Comparison of ENCODE assay signal across 22 mouse cellular contexts in genomic region chr17:26790269-26791214, GRCm38 (mm10). TPM values are rescaled to one million over a fixed set of nuclear protein-coding genes. Genes with fewer than 3 reads are reported as not detected.
DNase-seq lines count a peak whose midpoint lies in the region; ATAC-seq and TF ChIP-seq lines count a peak whose summit lies in the region.
"Had no signal": no experiment of that assay in that cellular context is flagged by ENCODE, and none has a peak within 500 bp of the region (broad histone marks: within the 10 kb centered on the region; RNA-seq: fewer than 3 reads in every experiment).

No protein-coding gene starts in this region.

- H3K9me3 ChIP-seq in kidney, embryonic 14.5 days (ENCODE audit: control insufficient read depth, low read length) = no peaks in the 10 kb centered on the region
- no peaks in the 10 kb centered on the region for H3K9me3 ChIP-seq in liver, postnatal 0 days (ENCODE audit: low read length)
- H3K9me3 ChIP-seq in liver, embryonic 12.5 days (replicated peaks) = no peaks in the 10 kb centered on the region
- H3K9me3 ChIP-seq: hindbrain, embryonic 10.5 days; lung, embryonic 15.5 days; neural tube, embryonic 15.5 days; stomach, embryonic 15.5 days had no signal

- no peak for TF ChIP-seq CTCF in liver, postnatal 0 days (IDR thresholded peaks at IDR 0.05; ENCODE audit: low read depth)
- TF ChIP-seq CTCF in bone marrow, adult 2 months (IDR thresholded peaks at IDR 0.05; ENCODE audit: control insufficient read depth, insufficient read depth, low read length) = no peak

- no peak for TF ChIP-seq POLR2A in bone marrow, adult 2 months (IDR thresholded peaks at IDR 0.05; ENCODE audit: borderline replicate concordance, control insufficient read depth, low read depth, low read length)

- WGBS in kidney, embryonic 14.5 days = 78% methylated on average over 11 of the region's 11 CpGs
- 79% methylated on average over 11 of the region's 11 CpGs for WGBS in liver, postnatal 0 days (ENCODE audit: insufficient replicate concordance)
- 79% methylated on average over 11 of the region's 11 CpGs for WGBS in liver, embryonic 12.5 days (ENCODE audit: insufficient replicate concordance)
- 73% methylated on average over 11 of the region's 11 CpGs for WGBS in bone marrow, adult 2 months

- no peak for TF ChIP-seq EP300 in liver, postnatal 0 days (IDR thresholded peaks at IDR 0.05; ENCODE audit: low read depth)

- H3K9ac ChIP-seq in kidney, embryonic 14.5 days (ENCODE audit: low read depth, low read length) = no peak overlapping the region
- H3K9ac ChIP-seq in liver, postnatal 0 days (replicated peaks) = no peak overlapping the region
- no peak overlapping the region for H3K9ac ChIP-seq in liver, embryonic 12.5 days
- H3K9ac ChIP-seq: lung, embryonic 15.5 days; neural tube, embryonic 15.5 days; stomach, embryonic 15.5 days had no signal

- 0 out of 2 replicates have a peak, but pooled peaks have one; percentile 55 for ATAC-seq in kidney, embryonic 14.5 days (ENCODE audit: low FRiP score, low TSS enrichment)
- ATAC-seq in liver, postnatal 0 days = no peak
- no peak for ATAC-seq in liver, embryonic 12.5 days
- ATAC-seq: activated CD4-positive, CD25-positive, alpha-beta regulatory T cell, adult 4 months; midbrain, embryonic 16.5 days had no signal

- no peak overlapping the region for H3K27ac ChIP-seq in kidney, embryonic 14.5 days (ENCODE audit: low read depth, low read length)
- H3K27ac ChIP-seq in liver, postnatal 0 days (ENCODE audit: low read depth) = 0 out of 2 replicates have a peak overlapping the region, but pooled peaks have one; percentile 11
- H3K27ac ChIP-seq in liver, embryonic 12.5 days = no peak overlapping the region
- peak overlapping the region; percentile 67 for H3K27ac ChIP-seq in bone marrow, adult 2 months (ENCODE audit: control insufficient read depth, insufficient read depth, low read depth, low read length, poor library complexity)
- H3K27ac ChIP-seq: heart, adult 2 months; hindbrain, embryonic 10.5 days; lung, embryonic 15.5 days; neural tube, embryonic 15.5 days; stomach, embryonic 15.5 days had no signal

- no peaks in the 10 kb centered on the region for H3K4me1 ChIP-seq in kidney, embryonic 14.5 days (ENCODE audit: control insufficient read depth, insufficient read depth, low read length)
- H3K4me1 ChIP-seq in liver, postnatal 0 days (ENCODE audit: insufficient read depth) = no peaks in the 10 kb centered on the region
- H3K4me1 ChIP-seq in liver, embryonic 12.5 days = peaks cover 5% of the 10 kb centered on the region; the same call in 1 of the 2 replicates
- H3K4me1 ChIP-seq in bone marrow, adult 2 months (ENCODE audit: control insufficient read depth, insufficient read depth, low read length) = peaks cover 2% of the 10 kb centered on the region; the same call in 1 of the 2 replicates
- H3K4me1 ChIP-seq: hindbrain, embryonic 10.5 days; lung, embryonic 15.5 days; neural tube, embryonic 15.5 days had no signal

- no peak for DNase-seq in kidney, adult 9 months
- no peak for DNase-seq in liver, postnatal 0 days
- DNase-seq in splenic B cell, adult 2 months (ENCODE audit: low read depth, low spot score) = peak; percentile 85
- DNase-seq in embryo, embryonic 9.5 days (ENCODE audit: extremely low spot score) = no peak
- DNase-seq: adrenal gland, postnatal 10 days; cerebellum, adult 9-11 months; heart, adult 2 months; kidney, adult 2 months; left cerebral cortex, postnatal 4 days; lung, postnatal 4 days had no signal

- H3K4me2 ChIP-seq in kidney, embryonic 14.5 days (replicated peaks; ENCODE audit: low read depth, low read length) = no peak overlapping the region
- H3K4me2 ChIP-seq in liver, postnatal 0 days (ENCODE audit: low read depth, low read length) = no peak overlapping the region
- H3K4me2 ChIP-seq in liver, embryonic 12.5 days = no peak overlapping the region
- H3K4me2 ChIP-seq: lung, embryonic 15.5 days; neural tube, embryonic 15.5 days; stomach, embryonic 15.5 days had no signal

- H3K4me3 ChIP-seq in kidney, embryonic 14.5 days (ENCODE audit: low read length) = no peak overlapping the region
- H3K4me3 ChIP-seq in liver, postnatal 0 days (ENCODE audit: low read depth, low read length) = no peak overlapping the region
- no peak overlapping the region for H3K4me3 ChIP-seq in liver, embryonic 12.5 days
- H3K4me3 ChIP-seq in bone marrow, adult 2 months (replicated peaks; ENCODE audit: control insufficient read depth, low read depth, low read length) = no peak overlapping the region
- H3K4me3 ChIP-seq: heart, adult 2 months; hindbrain, embryonic 10.5 days; lung, embryonic 15.5 days; neural tube, embryonic 15.5 days; stomach, embryonic 15.5 days had no signal

- H3K27me3 ChIP-seq in kidney, embryonic 14.5 days (ENCODE audit: control insufficient read depth, insufficient read depth, low read length) = no peaks in the 10 kb centered on the region
- H3K27me3 ChIP-seq in liver, postnatal 0 days (ENCODE audit: insufficient read depth, low read length) = no peaks in the 10 kb centered on the region
- no peaks in the 10 kb centered on the region for H3K27me3 ChIP-seq in liver, embryonic 12.5 days (replicated peaks)
- H3K27me3 ChIP-seq in splenic B cell, adult 2 months (ENCODE audit: control insufficient read depth, insufficient read depth, low read length, poor library complexity, severe bottlenecking) = no peaks in the 10 kb centered on the region
- H3K27me3 ChIP-seq: lung, embryonic 15.5 days; neural tube, embryonic 15.5 days; stomach, embryonic 15.5 days had no signal

- H3K36me3 ChIP-seq in kidney, embryonic 14.5 days (ENCODE audit: control insufficient read depth, insufficient read depth, low read length) = peaks cover 64% of the 10 kb centered on the region
- H3K36me3 ChIP-seq in liver, postnatal 0 days (replicated peaks; ENCODE audit: insufficient read depth, low read length) = peaks cover 50% of the 10 kb centered on the region
- peaks cover 72% of the 10 kb centered on the region for H3K36me3 ChIP-seq in liver, embryonic 12.5 days
- peaks cover 8% of the 10 kb centered on the region for H3K36me3 ChIP-seq in splenic B cell, adult 2 months (ENCODE audit: control insufficient read depth, insufficient read depth, low read length, poor library complexity, severe bottlenecking)

RNA-seq across cellular contexts. Expression of gene Bnip1, which starts 9.7 kb away (rescaled TPM):
- 50.4 and 55.3 TPM in 2 replicates for polyA plus RNA-seq in kidney, embryonic 14.5 days (2014; fragmentation: Nextera tagmentation; extraction: Ambion mirVana)
- 18.6 and 19.7 TPM in 2 replicates for polyA plus RNA-seq in liver, postnatal 0 days (2015; fragmentation: Nextera tagmentation; extraction: Ambion mirVana)
- 28.3 and 31.0 TPM in 2 replicates for polyA plus RNA-seq in liver, embryonic 12.5 days (2016; fragmentation: Nextera tagmentation; extraction: Ambion mirVana)
- 20.7 and 29.5 TPM in 2 replicates for polyA plus RNA-seq in bone marrow, adult 2 months (2011; ENCODE audit: insufficient read depth, insufficient read length, low replicate concordance, missing spikeins)

RNA-seq across cellular contexts. Expression of gene Nkx2-5, which starts 54.3 kb away (rescaled TPM):
- polyA plus RNA-seq in kidney, embryonic 14.5 days (2014; fragmentation: Nextera tagmentation; extraction: Ambion mirVana) = not detected in 2 replicates
- not detected in 2 replicates for polyA plus RNA-seq in liver, postnatal 0 days (2015; fragmentation: Nextera tagmentation; extraction: Ambion mirVana)
- polyA plus RNA-seq in liver, embryonic 12.5 days (2016; fragmentation: Nextera tagmentation; extraction: Ambion mirVana) = 0.13 and 0.19 TPM in 2 replicates
- polyA plus RNA-seq in bone marrow, adult 2 months (2011; ENCODE audit: insufficient read depth, insufficient read length, low replicate concordance, missing spikeins) = not detected in 2 replicates
- polyA plus RNA-seq: activated CD4-positive, CD25-positive, alpha-beta regulatory T cell, adult 4 months; brain, embryonic 14.5 days; hindbrain, embryonic 10.5 days; kidney, adult 2 months; liver, adult 2 months; midbrain, embryonic 16.5 days; neural tube, embryonic 15.5 days; thymus, postnatal 0 days had no signal

Comparison
In these comparisons a context has a peak if more than half of its experiments do, and no peak if none do; other contexts are left out.
1. H3K27ac ChIP-seq: peak in liver, postnatal 0 days (single experiment) and bone marrow, adult 2 months (single experiment); none in kidney, embryonic 14.5 days (single experiment) and liver, embryonic 12.5 days (single experiment).